Mouse (Mus musculus) ovary, adult 2 months (tissue): ENCODE results near the gene Nf2. TPM values are rescaled to one million over a fixed set of nuclear protein-coding genes. Genes with fewer than 3 reads are reported as not detected.

Experiments used
- polyA plus RNA-seq: library from polyadenylated mRNA; depleted of rRNA; stranded (reverse); fragments of >200 nt; gene quantifications from 2 replicates; pipeline ENCODE4 v1.2.3, GENCODE M21; 2012; rRNA removed

The Nf2 gene
- polyA plus RNA-seq, result 55.2 and 55.3 TPM in 2 replicates

GRCm38 (mm10) chr11:4849258-4849943, at the start of gene Nf2:
Gene Nf2 (minus strand): TSS chr11:4849536.

DNA sequence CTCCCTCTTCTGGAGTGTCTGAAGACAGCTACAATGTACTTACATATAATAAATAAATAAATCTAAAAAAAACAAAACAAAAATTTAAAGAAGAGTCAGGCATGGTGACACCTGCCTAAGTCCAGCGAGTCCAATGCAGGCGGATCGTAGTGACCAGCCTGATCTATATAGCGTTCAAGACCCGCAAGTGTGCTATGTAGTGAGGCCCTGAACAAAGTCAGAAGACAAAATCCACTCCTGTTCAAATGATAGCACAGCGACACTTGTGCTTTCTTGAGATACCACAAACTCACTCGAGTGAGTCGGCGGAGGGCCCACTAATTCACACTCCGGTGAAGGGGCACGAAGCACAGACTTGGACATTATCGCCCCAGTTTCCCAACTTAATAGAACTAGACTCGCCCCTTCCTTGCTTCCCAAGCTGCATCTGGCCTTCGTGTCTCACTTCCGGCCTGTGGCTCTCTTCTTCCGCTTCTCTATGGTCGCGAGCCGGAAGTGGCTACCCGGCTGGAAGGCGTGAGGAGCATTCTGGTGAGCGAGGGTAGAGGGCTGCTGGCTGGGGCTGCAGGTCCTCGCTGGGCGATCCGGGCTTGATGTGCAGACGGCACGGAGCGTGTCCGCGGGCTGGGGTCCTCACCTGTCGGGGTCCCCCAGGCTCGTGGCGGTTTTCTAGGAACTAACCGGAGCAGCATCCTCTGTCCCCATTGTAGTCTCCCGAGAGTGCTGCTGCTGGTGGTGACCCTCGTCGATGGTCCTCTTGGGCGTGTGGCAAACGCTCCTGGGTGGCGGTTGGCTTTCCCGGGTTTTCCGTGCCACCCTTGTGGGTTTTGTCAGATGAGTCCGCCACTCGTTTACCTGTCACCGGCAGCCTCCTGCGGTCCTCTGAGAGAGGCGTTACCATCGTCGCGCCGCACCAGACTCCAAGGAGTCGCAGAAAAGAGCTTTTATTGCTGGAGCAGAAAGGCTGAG, 45.8 kb upstream of the Nf2 start, which contains the start of gene Thoc5:
Gene Thoc5, plus strand, starts transcription at position 473 of the 969 bp plus-strand sequence.

GRCm38 (mm10) chr11:4873755-4874475, 24.6 kb upstream of the Nf2 start, which contains the start of gene Nipsnap1:
Gene Nipsnap1 (plus strand): TSS chr11:4873951.

DNA sequence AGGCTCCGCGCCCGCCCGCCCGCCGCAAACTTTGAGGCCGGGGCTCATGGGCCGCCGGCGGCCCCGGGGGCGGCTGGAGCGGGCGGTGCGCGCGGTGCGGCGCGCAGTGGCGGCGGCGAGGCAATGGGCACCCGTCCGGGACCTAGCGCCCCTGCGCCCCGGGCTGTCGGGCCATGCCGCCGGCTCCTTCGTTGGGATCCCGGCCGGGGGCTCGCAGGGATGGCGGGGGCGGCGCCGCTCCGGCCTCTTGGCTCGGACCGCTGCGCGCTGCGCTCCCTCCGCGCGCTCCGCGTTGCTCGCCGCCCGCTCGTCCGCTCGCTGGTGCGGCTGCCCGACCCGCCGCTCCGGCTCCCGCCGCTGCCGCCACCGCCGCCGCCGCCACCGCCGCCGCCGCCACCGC, 102.6 kb downstream of the Nf2 start, which contains the start of gene Cabp7:
Gene Cabp7, minus strand, starts transcription at position 46 of the 400 bp plus-strand sequence.

Other genes starting within 250 kb of the Nf2 start
- not detected in 2 replicates for gene Gm11032, start 229.5 kb downstream of the Nf2 start, polyA plus RNA-seq
- gene Ascc2, start 211.8 kb downstream of the Nf2 start, polyA plus RNA-seq, result 14.0 and 17.8 TPM in 2 replicates
- gene Uqcr10, start 145.2 kb downstream of the Nf2 start, polyA plus RNA-seq, result 444 and 446 TPM in 2 replicates
- 60.1 and 64.9 TPM in 2 replicates for gene Zmat5, start 144.9 kb downstream of the Nf2 start, polyA plus RNA-seq
- gene Cabp7, start 102.8 kb downstream of the Nf2 start, polyA plus RNA-seq, result 0.07 and 0.08 TPM in 2 replicates
- gene Nipsnap1, start 24.4 kb upstream of the Nf2 start, polyA plus RNA-seq, result 59.6 and 61.6 TPM in 2 replicates
- gene Thoc5, start 45.8 kb upstream of the Nf2 start, polyA plus RNA-seq, result 20.7 and 26.8 TPM in 2 replicates
- gene Nefh, start 98.5 kb upstream of the Nf2 start, polyA plus RNA-seq, result 3.8 and 7.2 TPM in 2 replicates
- 84.4 and 85.3 TPM in 2 replicates for gene Ap1b1, start 137.3 kb upstream of the Nf2 start, polyA plus RNA-seq
- 74.9 and 98.7 TPM in 2 replicates for gene Rasl10a, start 208.6 kb upstream of the Nf2 start, polyA plus RNA-seq
- 108 and 129 TPM in 2 replicates for gene Gas2l1, start 215.8 kb upstream of the Nf2 start, polyA plus RNA-seq
- 52.4 and 62.2 TPM in 2 replicates for gene Rhbdd3, start 249.4 kb upstream of the Nf2 start, polyA plus RNA-seq
- 592 and 1,072 TPM in 2 replicates for gene Ewsr1, start 249.7 kb upstream of the Nf2 start, polyA plus RNA-seq